Mouse (Mus musculus): ENCODE results near the gene Cope. TPM values are rescaled to one million over a fixed set of nuclear protein-coding genes. Genes with fewer than 3 reads are reported as not detected.

Cope gene
- polyA plus RNA-seq, 1 experiment from 2014 or later = 297 TPM

- no peak for ATAC-seq
- TF ChIP-seq CTCF (IDR thresholded peaks at IDR 0.05) (no peak), EP300 (IDR thresholded peaks at IDR 0.05) (no peak)
- Histone ChIP-seq H3K4me3 (ENCODE audit: low read depth, low read length) (no peak within 1 kb of the TSS), H3K9ac (replicated peaks; ENCODE audit: low read depth) (no peak within 1 kb of the TSS), H3K4me1 (ENCODE audit: insufficient read depth, low read depth, low read length) (no peaks in the 10 kb centered on the region), H3K4me2 (replicated peaks; ENCODE audit: low read depth, low read length) (no peak within 1 kb of the TSS), H3K27ac (ENCODE audit: low read length) (no peak within 1 kb of the TSS), H3K27me3 (replicated peaks; ENCODE audit: insufficient read depth, low read length) (no peaks in the 10 kb centered on the region), H3K9me3 (ENCODE audit: low read length) (no peaks in the 10 kb centered on the region), H3K36me3 (ENCODE audit: insufficient read depth, low read length) (peaks cover 15% of the 10 kb centered on the region)
- DNase-seq (ENCODE audit: low spot score) = no peak
- 33% methylated on average over 14 of the region's 14 CpGs for WGBS
Measured at GRCm38 (mm10) chr8:70329124-70329834, 27.0 kb downstream of the Cope start, which contains the start of gene Gdf1. Gene Gdf1 (plus strand): TSS chr8:70329817.

- H3K4me2 ChIP-seq (replicated peaks; ENCODE audit: low read depth, low read length) = no peak overlapping the region
- ATAC-seq (peak; percentile 25), DNase-seq (ENCODE audit: low spot score) (no peak)
- TF ChIP-seq EP300 (IDR thresholded peaks at IDR 0.05) = no peak
- no peak for TF ChIP-seq CTCF (IDR thresholded peaks at IDR 0.05)
- WGBS = 13% methylated on average over 44 of the region's 45 CpGs
- no peaks in the 10 kb centered on the region for H3K9me3 ChIP-seq (ENCODE audit: low read length)
- peaks cover 19% of the 10 kb centered on the region for H3K36me3 ChIP-seq (ENCODE audit: insufficient read depth, low read length)
- no peak overlapping the region for H3K4me3 ChIP-seq (ENCODE audit: low read depth, low read length)
- no peaks in the 10 kb centered on the region for H3K4me1 ChIP-seq (ENCODE audit: insufficient read depth, low read depth, low read length)
- H3K27me3 ChIP-seq (replicated peaks; ENCODE audit: insufficient read depth, low read length) = no peaks in the 10 kb centered on the region
- no peak overlapping the region for H3K27ac ChIP-seq (ENCODE audit: low read length)
- no peak overlapping the region for H3K9ac ChIP-seq (replicated peaks; ENCODE audit: low read depth)
Measured at GRCm38 (mm10) chr8:70329835-70330740, 27.8 kb downstream of the Cope start.

- no peaks in the 10 kb centered on the region for H3K9me3 ChIP-seq (ENCODE audit: low read length)
- peak; percentile 59 for DNase-seq (ENCODE audit: low spot score)
- no peak overlapping the region for H3K4me3 ChIP-seq (ENCODE audit: low read depth, low read length)
- ATAC-seq = peak; percentile 79
- H3K9ac ChIP-seq (replicated peaks; ENCODE audit: low read depth) = no peak overlapping the region
- no peaks in the 10 kb centered on the region for H3K27me3 ChIP-seq (replicated peaks; ENCODE audit: insufficient read depth, low read length)
- WGBS = 41% methylated on average over 48 of the region's 53 CpGs
- no peak overlapping the region for H3K4me2 ChIP-seq (replicated peaks; ENCODE audit: low read depth, low read length)
- peaks cover 27% of the 10 kb centered on the region for H3K36me3 ChIP-seq (ENCODE audit: insufficient read depth, low read length)
- H3K27ac ChIP-seq (ENCODE audit: low read length) = no peak overlapping the region
- no peaks in the 10 kb centered on the region for H3K4me1 ChIP-seq (ENCODE audit: insufficient read depth, low read depth, low read length)
- TF ChIP-seq CTCF (IDR thresholded peaks at IDR 0.05) (peak; percentile 69), EP300 (IDR thresholded peaks at IDR 0.05) (no peak)
Measured at GRCm38 (mm10) chr8:70330741-70331364, 28.5 kb downstream of the Cope start.

- H3K36me3 ChIP-seq (ENCODE audit: insufficient read depth, low read length) = peaks cover 34% of the 10 kb centered on the region
- WGBS = 79% methylated on average over 19 of the region's 19 CpGs
- no peak for ATAC-seq
- no peak overlapping the region for H3K27ac ChIP-seq (ENCODE audit: low read length)
- no peak overlapping the region for H3K4me3 ChIP-seq (ENCODE audit: low read depth, low read length)
- TF ChIP-seq EP300 (IDR thresholded peaks at IDR 0.05) (no peak), CTCF (IDR thresholded peaks at IDR 0.05) (no peak)
- no peak overlapping the region for H3K4me2 ChIP-seq (replicated peaks; ENCODE audit: low read depth, low read length)
- H3K4me1 ChIP-seq (ENCODE audit: insufficient read depth, low read depth, low read length) = no peaks in the 10 kb centered on the region
- DNase-seq (ENCODE audit: low spot score) = no peak
- no peak overlapping the region for H3K9ac ChIP-seq (replicated peaks; ENCODE audit: low read depth)
- H3K27me3 ChIP-seq (replicated peaks; ENCODE audit: insufficient read depth, low read length) = no peaks in the 10 kb centered on the region
- no peaks in the 10 kb centered on the region for H3K9me3 ChIP-seq (ENCODE audit: low read length)
Measured at GRCm38 (mm10) chr8:70331526-70331925, 29.2 kb downstream of the Cope start.

GRCm38 (mm10) chr8:70332070-70332877, 30.0 kb downstream of the Cope start:
- H3K27ac ChIP-seq (ENCODE audit: low read length) = no peak overlapping the region
- TF ChIP-seq EP300 (IDR thresholded peaks at IDR 0.05) = no peak
- TF ChIP-seq CTCF (IDR thresholded peaks at IDR 0.05) = peak; percentile 84
- no peak overlapping the region for H3K4me3 ChIP-seq (ENCODE audit: low read depth, low read length)
- no peak overlapping the region for H3K9ac ChIP-seq (replicated peaks; ENCODE audit: low read depth)
- peaks cover 41% of the 10 kb centered on the region for H3K36me3 ChIP-seq (ENCODE audit: insufficient read depth, low read length)
- H3K27me3 ChIP-seq (replicated peaks; ENCODE audit: insufficient read depth, low read length) = no peaks in the 10 kb centered on the region
- no peaks in the 10 kb centered on the region for H3K4me1 ChIP-seq (ENCODE audit: insufficient read depth, low read depth, low read length)
- WGBS = 27% methylated on average over 41 of the region's 41 CpGs
- ATAC-seq (peak; percentile 80), DNase-seq (ENCODE audit: low spot score) (peak; percentile 82)
- no peaks in the 10 kb centered on the region for H3K9me3 ChIP-seq (ENCODE audit: low read length)
- H3K4me2 ChIP-seq (replicated peaks; ENCODE audit: low read depth, low read length) = no peak overlapping the region
